Mouse (Mus musculus) embryonic facial prominence, embryonic 13.5 days (tissue): ENCODE results near the gene Morn2. TPM values are rescaled to one million over a fixed set of nuclear protein-coding genes. Genes with fewer than 3 reads are reported as not detected.

Source experiments
- ATAC-seq: fragments of 200-750 bp; cut with Nextera tagmentation; 2 replicates; pipeline ENCODE4 v1.8.0; 2017; ENCODE audit warnings: low read depth; ENCODE audit not compliant: insufficient number of reproducible peaks, insufficient read depth, low FRiP score, low TSS enrichment
- H3K27ac ChIP-seq: fragments of 300-500 bp; sonication (generic); 2 replicates; pipeline ENCODE4 v1.5.1; 2015; ENCODE audit warnings: moderate library complexity, mild to moderate bottlenecking, inconsistent platforms
- H3K27me3 ChIP-seq: fragments of 300-500 bp; sonication (generic); 2 replicates; pipeline ENCODE4 v1.6.1; 2015; ENCODE audit warnings: mild to moderate bottlenecking, inconsistent platforms
- H3K36me3 ChIP-seq: fragments of 300-500 bp; sonication (generic); 2 replicates; pipeline ENCODE4 v1.6.1; 2015; ENCODE audit warnings: mild to moderate bottlenecking, inconsistent platforms
- H3K4me1 ChIP-seq: fragments of 300-500 bp; sonication (generic); 2 replicates; pipeline ENCODE4 v1.6.1; 2015; ENCODE audit warnings: inconsistent platforms
- H3K4me2 ChIP-seq: fragments of 300-500 bp; sonication (generic); 2 replicates; pipeline ENCODE4 v1.6.1; 2015; ENCODE audit warnings: moderate library complexity, mild to moderate bottlenecking, inconsistent platforms
- H3K4me3 ChIP-seq: fragments of 300-500 bp; sonication (generic); 2 replicates; pipeline ENCODE4 v1.5.1; 2015; ENCODE audit warnings: mild to moderate bottlenecking, inconsistent platforms
- H3K9ac ChIP-seq: fragments of 300-500 bp; sonication (generic); 2 replicates; pipeline ENCODE4 v1.6.1; 2015; ENCODE audit warnings: mild to moderate bottlenecking, inconsistent platforms
- H3K9me3 ChIP-seq: fragments of 300-500 bp; sonication (generic); 2 replicates; pipeline ENCODE4 v1.6.1; 2016; ENCODE audit warnings: inconsistent platforms
- WGBS: fragments of 180-500 bp; shearing (Covaris S2); methylation state at CpG from one replicate; pipeline ENCODE4 v1.1.7; 2015; ENCODE audit warnings: mixed read lengths; 5-methylcytosine and 5-hydroxymethylcytosine counted together
- polyA plus RNA-seq: library from polyadenylated mRNA; unstranded; fragments of >200 nt; fragmentation: Nextera tagmentation; extraction: Ambion mirVana; gene quantifications from 2 replicates; pipeline ENCODE4 v1.2.1, GENCODE M21; 2015

Gene Morn2
- polyA plus RNA-seq, 1 experiment from 2014 or later = 24.3 TPM

- Histone ChIP-seq H3K27me3 (no peaks in the 10 kb centered on the region), H3K9me3 (no peaks in the 10 kb centered on the region), H3K4me2 (no peak overlapping the region), H3K36me3 (peaks cover 17% of the 10 kb centered on the region), H3K4me1 (peaks cover 13% of the 10 kb centered on the region), H3K9ac (no peak overlapping the region), H3K27ac (no peak overlapping the region), H3K4me3 (no peak overlapping the region)
- WGBS = 59% methylated on average over 4 of the region's 4 CpGs
- no peak for ATAC-seq
These were observed 5.6 kb upstream of the Morn2 start for GRCm38 (mm10) chr17:80284446-80284845.

GRCm38 (mm10) chr17:80288012-80288411, 2.0 kb upstream of the Morn2 start:
- H3K4me2 ChIP-seq = no peak overlapping the region
- no peak overlapping the region for H3K9ac ChIP-seq
- 83% methylated on average over 6 of the region's 6 CpGs for WGBS
- no peaks in the 10 kb centered on the region for H3K36me3 ChIP-seq
- H3K9me3 ChIP-seq = no peaks in the 10 kb centered on the region
- H3K4me3 ChIP-seq = no peak overlapping the region
- ATAC-seq = no peak
- H3K27ac ChIP-seq = no peak overlapping the region
- H3K27me3 ChIP-seq = no peaks in the 10 kb centered on the region
- H3K4me1 ChIP-seq = peaks cover 13% of the 10 kb centered on the region

DNA sequence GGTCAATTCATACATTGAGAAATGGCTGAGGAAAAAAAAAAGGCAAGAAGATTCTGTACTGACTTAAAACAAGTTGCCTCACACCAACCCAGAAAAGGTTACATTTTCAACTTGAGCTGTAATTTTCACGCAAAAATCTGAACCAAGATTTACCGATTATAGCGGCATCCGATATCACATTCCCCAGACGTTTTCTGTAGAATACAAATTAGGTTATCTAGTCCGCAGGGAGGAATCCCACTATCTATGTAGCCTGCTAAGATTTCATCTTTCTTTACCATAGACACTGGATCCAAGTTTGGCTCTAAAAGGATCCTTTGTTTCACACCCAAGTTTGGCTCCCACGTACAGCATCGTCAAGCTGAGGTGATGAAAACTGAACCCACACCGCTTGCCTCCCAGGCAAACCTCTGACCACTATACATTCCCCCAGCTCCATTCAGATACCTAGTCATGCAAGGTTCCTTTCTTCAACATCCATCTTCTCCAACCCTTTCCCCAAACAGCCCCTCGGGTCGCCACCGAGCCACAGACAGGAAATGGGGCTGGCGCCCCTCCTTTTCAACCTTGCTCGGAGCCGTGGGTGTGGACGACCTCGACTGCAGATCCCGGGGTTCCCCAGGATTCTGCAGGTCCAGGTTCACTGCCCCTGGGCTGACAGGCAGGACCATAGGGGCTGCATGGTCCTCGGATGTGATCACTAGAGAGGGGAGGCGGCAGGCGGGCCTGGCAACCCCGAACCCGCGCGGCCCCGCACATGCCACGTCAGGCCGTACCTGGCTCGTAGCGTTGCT, 526 bp upstream of the Morn2 start:
- Histone ChIP-seq H3K36me3 (no peaks in the 10 kb centered on the region), H3K27ac (peak overlapping the region; percentile 93), H3K27me3 (no peaks in the 10 kb centered on the region), H3K4me1 (peaks cover 13% of the 10 kb centered on the region), H3K4me2 (peak overlapping the region; percentile 70), H3K4me3 (peak overlapping the region; percentile 94), H3K9ac (peak overlapping the region; percentile 86), H3K9me3 (no peaks in the 10 kb centered on the region)
- peak; percentile 40; the same call in 1 of the 2 replicates for ATAC-seq
- WGBS = under 1% methylated on average over 29 of the region's 30 CpGs

DNA sequence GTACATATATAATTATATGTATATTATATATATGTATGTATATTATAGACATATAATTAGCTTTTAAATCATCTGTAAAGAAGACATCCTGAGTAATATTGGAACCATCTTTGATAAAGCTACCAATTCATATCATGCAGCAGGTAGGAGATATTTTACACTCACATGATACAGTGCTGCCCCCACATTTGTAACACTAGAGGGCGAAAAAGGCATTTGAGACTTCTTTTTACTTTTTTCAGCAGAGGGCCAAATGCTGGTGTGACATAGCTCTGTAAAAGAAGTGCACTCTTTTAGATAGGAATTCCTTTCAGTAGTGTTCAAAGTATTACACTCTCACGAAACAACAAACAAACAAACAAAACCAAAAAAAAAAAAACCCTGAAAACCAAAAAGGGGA, 1.1 kb downstream of the Morn2 start:
- Histone ChIP-seq H3K4me1 (peaks cover 13% of the 10 kb centered on the region), H3K4me2 (no peak overlapping the region), H3K9ac (no peak overlapping the region), H3K36me3 (no peaks in the 10 kb centered on the region), H3K27ac (no peak overlapping the region), H3K9me3 (no peaks in the 10 kb centered on the region), H3K4me3 (no peak overlapping the region), H3K27me3 (no peaks in the 10 kb centered on the region)
- 20% methylated on average over 2 of the region's 2 CpGs for WGBS
- ATAC-seq = no peak

- H3K27me3 ChIP-seq = no peaks in the 10 kb centered on the region
- no peak for ATAC-seq
- H3K4me3 ChIP-seq = no peak overlapping the region
- no peaks in the 10 kb centered on the region for H3K9me3 ChIP-seq
- H3K9ac ChIP-seq = no peak overlapping the region
- no peaks in the 10 kb centered on the region for H3K4me1 ChIP-seq
- WGBS = 82% methylated on average over 5 of the region's 5 CpGs
- no peak overlapping the region for H3K4me2 ChIP-seq
- no peak overlapping the region for H3K27ac ChIP-seq
- no peaks in the 10 kb centered on the region for H3K36me3 ChIP-seq
These were observed 5.3 kb downstream of the Morn2 start for GRCm38 (mm10) chr17:80295258-80295657.

DNA sequence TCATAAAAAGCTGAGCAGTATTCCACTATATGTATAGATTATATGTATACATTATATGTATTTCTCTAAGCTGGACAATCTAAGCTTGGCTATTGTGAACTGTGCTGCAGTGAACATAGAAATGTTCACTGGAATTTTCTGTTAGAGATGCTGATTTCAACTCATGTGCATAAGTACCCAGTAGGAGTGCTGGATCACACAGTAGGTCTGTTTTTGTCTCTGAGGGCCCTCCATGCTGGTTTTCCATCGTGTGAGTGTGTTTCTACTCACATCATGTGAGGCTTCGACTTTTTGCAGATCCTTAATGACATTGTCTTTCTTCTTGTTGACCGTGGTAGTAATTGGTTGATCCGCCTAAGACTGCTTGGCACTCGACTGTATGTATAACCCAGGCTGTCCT, 8.8 kb downstream of the Morn2 start:
- no peak for ATAC-seq
- Histone ChIP-seq H3K4me3 (no peak overlapping the region), H3K9ac (no peak overlapping the region), H3K36me3 (no peaks in the 10 kb centered on the region), H3K9me3 (no peaks in the 10 kb centered on the region), H3K27ac (no peak overlapping the region), H3K4me1 (no peaks in the 10 kb centered on the region), H3K4me2 (no peak overlapping the region), H3K27me3 (no peaks in the 10 kb centered on the region)
- WGBS = 83% methylated on average over 5 of the region's 5 CpGs

- Histone ChIP-seq H3K36me3 (no peaks in the 10 kb centered on the region), H3K9me3 (no peaks in the 10 kb centered on the region), H3K4me1 (peaks cover 14% of the 10 kb centered on the region), H3K27ac (no peak within 1 kb of the TSS), H3K4me2 (no peak within 1 kb of the TSS), H3K27me3 (no peaks in the 10 kb centered on the region), H3K9ac (no peak within 1 kb of the TSS), H3K4me3 (no peak within 1 kb of the TSS)
- 98% methylated on average over 1 of the region's 1 CpGs for WGBS
- ATAC-seq = no peak
These were observed 17.2 kb downstream of the Morn2 start, which contains the start of gene Arhgef33 for GRCm38 (mm10) chr17:80307251-80307650. TSS of gene Arhgef33 (plus strand) at chr17:80307407.

- peak overlapping the region; percentile 41; the same call in 1 of the 2 replicates for H3K27ac ChIP-seq
- 0 out of 2 replicates have a peak overlapping the region, but pooled peaks have one; percentile 16 for H3K4me2 ChIP-seq
- H3K9ac ChIP-seq = no peak overlapping the region
- H3K27me3 ChIP-seq = no peaks in the 10 kb centered on the region
- H3K9me3 ChIP-seq = no peaks in the 10 kb centered on the region
- 40% methylated on average over 9 of the region's 9 CpGs for WGBS
- no peak overlapping the region for H3K4me3 ChIP-seq
- H3K36me3 ChIP-seq = no peaks in the 10 kb centered on the region
- no peak for ATAC-seq
- peaks cover 14% of the 10 kb centered on the region for H3K4me1 ChIP-seq
These were observed 21.8 kb downstream of the Morn2 start for GRCm38 (mm10) chr17:80311761-80312160.

DNA sequence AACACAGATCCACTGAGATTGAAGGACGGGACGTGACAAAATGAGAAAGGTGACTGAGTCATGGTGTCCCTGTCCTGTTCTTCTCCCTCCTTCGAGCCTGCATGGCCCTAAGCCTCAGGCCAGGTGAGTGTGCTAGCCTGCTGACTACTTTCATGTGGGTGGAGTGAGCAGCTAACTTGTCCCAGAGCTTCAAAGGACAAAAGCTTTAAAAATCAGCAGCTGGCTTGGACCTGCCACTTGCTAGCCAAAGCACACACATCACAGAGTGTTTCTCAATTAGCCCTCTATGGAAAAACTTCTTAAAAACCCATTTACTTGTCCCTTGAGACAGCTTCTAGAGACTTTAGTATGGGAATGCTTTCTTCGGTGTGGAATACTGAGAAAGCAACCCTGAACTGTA, 22.4 kb downstream of the Morn2 start:
- Histone ChIP-seq H3K9me3 (no peaks in the 10 kb centered on the region), H3K36me3 (no peaks in the 10 kb centered on the region), H3K4me1 (peaks cover 14% of the 10 kb centered on the region), H3K4me2 (no peak overlapping the region), H3K27me3 (no peaks in the 10 kb centered on the region), H3K4me3 (no peak overlapping the region), H3K9ac (no peak overlapping the region), H3K27ac (no peak overlapping the region)
- ATAC-seq = no peak
- 85% methylated on average over 4 of the region's 4 CpGs for WGBS

- no peaks in the 10 kb centered on the region for H3K36me3 ChIP-seq
- H3K9me3 ChIP-seq = no peaks in the 10 kb centered on the region
- no peaks in the 10 kb centered on the region for H3K4me1 ChIP-seq
- no peaks in the 10 kb centered on the region for H3K27me3 ChIP-seq
- no peak overlapping the region for H3K9ac ChIP-seq
- no peak for ATAC-seq
- no peak overlapping the region for H3K4me2 ChIP-seq
- H3K4me3 ChIP-seq = no peak overlapping the region
- WGBS = 78% methylated on average over 6 of the region's 6 CpGs
- no peak overlapping the region for H3K27ac ChIP-seq
These were observed 32.2 kb downstream of the Morn2 start for GRCm38 (mm10) chr17:80322228-80322627.

GRCm38 (mm10) chr17:80323015-80323414, 33.0 kb downstream of the Morn2 start:
- no peak for ATAC-seq
- no peaks in the 10 kb centered on the region for H3K4me1 ChIP-seq
- no peaks in the 10 kb centered on the region for H3K9me3 ChIP-seq
- H3K4me2 ChIP-seq = no peak overlapping the region
- no peaks in the 10 kb centered on the region for H3K36me3 ChIP-seq
- H3K27ac ChIP-seq = no peak overlapping the region
- H3K27me3 ChIP-seq = no peaks in the 10 kb centered on the region
- H3K9ac ChIP-seq = no peak overlapping the region
- 76% methylated on average over 4 of the region's 4 CpGs for WGBS
- no peak overlapping the region for H3K4me3 ChIP-seq

GRCm38 (mm10) chr17:80323658-80324057, 33.7 kb downstream of the Morn2 start:
- Histone ChIP-seq H3K9me3 (no peaks in the 10 kb centered on the region), H3K9ac (no peak overlapping the region), H3K4me1 (no peaks in the 10 kb centered on the region), H3K27me3 (no peaks in the 10 kb centered on the region), H3K4me3 (no peak overlapping the region), H3K27ac (no peak overlapping the region), H3K4me2 (no peak overlapping the region), H3K36me3 (no peaks in the 10 kb centered on the region)
- ATAC-seq = no peak
- WGBS = 73% methylated on average over 8 of the region's 8 CpGs
